Mouse (Mus musculus): Measurements from ENCODE around the gene Psme4. TPM values are rescaled to one million over a fixed set of nuclear protein-coding genes. Genes with fewer than 3 reads are reported as not detected.

The Psme4 gene
- 18.3 and 20.4 TPM in 2 replicates for polyA plus RNA-seq (2012; rRNA removed; ENCODE audit: low replicate concordance)

GRCm38 (mm10) chr11:30771267-30771903 lies at the start of gene Psme4:
Gene Psme4, plus strand, starts transcription at chr11:30771726.

GRCm38 (mm10) chr11:30885171-30885871 lies 113.8 kb downstream of the Psme4 start, which contains the start of the genes Gpr75 and Asb3:
Gene Gpr75, plus strand, starts transcription at chr11:30885358.
Gene Asb3, plus strand, starts transcription at chr11:30885416.

Other genes starting within 250 kb of the Psme4 start
- gene Acyp2, start 122.1 kb upstream of the Psme4 start, polyA plus RNA-seq (2012; rRNA removed; ENCODE audit: low replicate concordance), result 13.8 and 26.7 TPM in 2 replicates
- gene Gpr75, start 113.6 kb downstream of the Psme4 start, polyA plus RNA-seq (2012; rRNA removed; ENCODE audit: low replicate concordance), result 0.41 and 0.42 TPM in 2 replicates
- 4.2 and 5.7 TPM in 2 replicates for gene Asb3, start 113.7 kb downstream of the Psme4 start, polyA plus RNA-seq (2012; rRNA removed; ENCODE audit: low replicate concordance)
- gene Erlec1, start 182.6 kb downstream of the Psme4 start, polyA plus RNA-seq (2012; rRNA removed; ENCODE audit: low replicate concordance), result 23.7 and 29.4 TPM in 2 replicates
- 2.3 and 3.0 TPM in 2 replicates for gene Chac2, start 214.6 kb downstream of the Psme4 start, polyA plus RNA-seq (2012; rRNA removed; ENCODE audit: low replicate concordance)

Data from subcutaneous adipose tissue, adult 2 months (tissue).